In genomic region chr6:124492842-124493561, GRCm38 (mm10) we compare ENCODE assay signal across 8 mouse cellular contexts. TPM values are rescaled to one million over a fixed set of nuclear protein-coding genes. Genes with fewer than 3 reads are reported as not detected.
DNase-seq lines count a peak whose midpoint lies in the region; ATAC-seq lines count a peak whose summit lies in the region.

TSS of gene C1rl (plus strand) at chr6:124493113.

- WGBS in lung, embryonic 15.5 days: 12% methylated on average over 2 of the region's 4 CpGs

- H3K4me2 ChIP-seq in lung, embryonic 15.5 days: no peak within 1 kb of the TSS

- no peaks in the 10 kb centered on the region for H3K27me3 ChIP-seq in lung, embryonic 15.5 days

- DNase-seq in MEL-GATA-1-ER (ENCODE audit: extremely low read depth, low read depth): peak; percentile 87
- peak; percentile 71 for DNase-seq in cerebellum, adult 8-10 months
- peak; percentile 37 to 69 for DNase-seq in layer of hippocampus, adult 8-10 months (ENCODE audit: low spot score in 2 of 2)
- DNase-seq in testis, postnatal 14 days (ENCODE audit: low spot score): peak; percentile 77

- H3K4me1 ChIP-seq in lung, embryonic 15.5 days: peaks cover 6% of the 10 kb centered on the region; the same call in 1 of the 2 replicates

- no peaks in the 10 kb centered on the region for H3K9me3 ChIP-seq in lung, embryonic 15.5 days

- no peak within 1 kb of the TSS for H3K27ac ChIP-seq in lung, embryonic 15.5 days

- no peak within 1 kb of the TSS for H3K9ac ChIP-seq in lung, embryonic 15.5 days

- peak; percentile 92 for ATAC-seq in frontal cortex, adult (ENCODE audit: low TSS enrichment)
- peak; percentile 94 to 95 for ATAC-seq in hematopoietic stem cell, adult 5-6 weeks (replicated peaks in 1 of 2; ENCODE audit: insufficient read depth in 1 of 2, low FRiP score in 2 of 2, low TSS enrichment in 1 of 2, low read depth in 1 of 2, poor library complexity in 2 of 2, severe bottlenecking in 2 of 2)
- peak; percentile 96 for ATAC-seq in lung, embryonic 15.5 days (ENCODE audit: borderline replicate concordance, extremely low read depth, low FRiP score, low TSS enrichment)
- ATAC-seq in neutrophil, adult 5-6 weeks (ENCODE audit: extremely low read depth, insufficient number of reproducible peaks, low FRiP score, poor library complexity, severe bottlenecking): peak; percentile 94

- no peak within 1 kb of the TSS for H3K4me3 ChIP-seq in lung, embryonic 15.5 days

- H3K36me3 ChIP-seq in lung, embryonic 15.5 days: no peaks in the 10 kb centered on the region

RNA-seq across cellular contexts. Expression of gene C1rl, which starts in this region (rescaled TPM):
- 6.6 and 8.1 TPM in 2 replicates for total RNA-seq in hematopoietic stem cell, adult 5-6 weeks (2017)
- under 1 TPM; 0.39 to 0.67 (median 0.60) TPM for total RNA-seq in layer of hippocampus, adult 8-10 months (2022)
- 0.49 and 0.52 TPM in 2 replicates for polyA plus RNA-seq in lung, embryonic 15.5 days (2015; fragmentation: Nextera tagmentation; extraction: Ambion mirVana)
- 1.9 and 2.5 TPM in 2 replicates for total RNA-seq in neutrophil, adult 5-6 weeks (2017)

Comparison
In these comparisons a context has a peak if more than half of its experiments do, and no peak if none do; other contexts are left out.
1. Peak in DNase-seq in layer of hippocampus, adult 8-10 months; RNA of the gene not detected or under 1 TPM.
2. Peak in ATAC-seq in lung, embryonic 15.5 days; RNA of the gene not detected or under 1 TPM.